Mouse (Mus musculus) bone marrow macrophage, adult 2 months (primary cell): ENCODE results near the gene Ext2. TPM values are rescaled to one million over a fixed set of nuclear protein-coding genes. Genes with fewer than 3 reads are reported as not detected.

Source experiments
- H3K27ac ChIP-seq: 2 replicates; pipeline ENCODE4 v1.5.1; 2012; ENCODE audit warnings: low read depth, low read length; ENCODE audit not compliant: insufficient read depth
- H3K4me1 ChIP-seq: 2 replicates; pipeline ENCODE4 v1.6.1; 2012; ENCODE audit warnings: low read length; ENCODE audit not compliant: control insufficient read depth, insufficient read depth
- H3K4me3 ChIP-seq: 2 replicates; pipeline ENCODE4 v1.5.1; 2012; ENCODE audit warnings: mild to moderate bottlenecking, low read length, moderate library complexity; ENCODE audit not compliant: insufficient read depth
- CTCF ChIP-seq: IDR thresholded peaks from 2 replicates; pipeline ENCODE4 v1.5.1; 2012; ENCODE audit warnings: low read depth, mild to moderate bottlenecking, low read length, moderate library complexity
- POLR2A ChIP-seq: IDR thresholded peaks from 2 replicates; pipeline ENCODE4 v1.6.1; 2012; ENCODE audit warnings: mild to moderate bottlenecking, low read depth, low read length, borderline replicate concordance
- polyA plus RNA-seq: library from polyadenylated mRNA; stranded (reverse); fragments of >200 nt; gene quantifications from 2 replicates; pipeline ENCODE4 v1.2.4, GENCODE M21; 2012; ENCODE audit not compliant: missing spikeins, insufficient read depth, insufficient read length

The Ext2 gene
- polyA plus RNA-seq, 1 experiment: 43.7 TPM

- TF ChIP-seq POLR2A (no peak), CTCF (no peak)
- H3K4me3 ChIP-seq: no peak overlapping the region
- no peaks in the 10 kb centered on the region; the same call in 1 of the 2 replicates for H3K4me1 ChIP-seq
- no peak overlapping the region for H3K27ac ChIP-seq
These were observed 119.1 kb downstream of the Ext2 start for GRCm38 (mm10) chr2:93702936-93703926.

GRCm38 (mm10) chr2:93699346-93699745 is 123.0 kb downstream of the Ext2 start:
- TF ChIP-seq CTCF (no peak), POLR2A (no peak)
- no peaks in the 10 kb centered on the region for H3K4me1 ChIP-seq
- H3K4me3 ChIP-seq: no peak overlapping the region
- no peak overlapping the region for H3K27ac ChIP-seq

DNA sequence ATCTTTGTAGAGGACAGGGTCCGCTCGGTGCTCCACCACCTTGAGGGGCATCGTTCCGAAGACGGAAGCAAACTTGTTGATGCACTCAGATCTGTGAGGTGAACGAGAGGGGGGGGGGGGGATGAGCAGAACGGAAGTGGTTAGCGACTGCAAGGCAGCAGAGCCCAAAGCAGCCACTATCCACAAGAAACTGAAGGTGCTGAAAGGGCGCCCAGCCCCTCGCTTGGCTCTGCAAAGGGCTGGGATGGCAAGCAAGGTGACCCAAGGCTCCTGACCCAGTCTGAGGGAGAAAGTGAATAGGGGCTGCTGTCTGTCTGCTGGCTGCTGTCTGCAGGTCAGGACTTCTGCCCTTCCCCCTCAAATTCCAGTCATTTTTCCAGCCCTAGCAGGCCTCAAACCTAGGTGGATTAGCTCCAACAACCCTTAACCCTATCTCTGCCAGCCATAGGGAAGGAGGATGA is 126.2 kb downstream of the Ext2 start:
- Histone ChIP-seq H3K4me1 (no peaks in the 10 kb centered on the region), H3K27ac (no peak overlapping the region), H3K4me3 (no peak overlapping the region)
- no peak for TF ChIP-seq CTCF
- TF ChIP-seq POLR2A: no peak

- TF ChIP-seq POLR2A (no peak), CTCF (no peak)
- Histone ChIP-seq H3K4me3 (no peak overlapping the region), H3K27ac (no peak overlapping the region), H3K4me1 (no peaks in the 10 kb centered on the region)
These were observed 129.3 kb downstream of the Ext2 start for GRCm38 (mm10) chr2:93693101-93693500.

DNA sequence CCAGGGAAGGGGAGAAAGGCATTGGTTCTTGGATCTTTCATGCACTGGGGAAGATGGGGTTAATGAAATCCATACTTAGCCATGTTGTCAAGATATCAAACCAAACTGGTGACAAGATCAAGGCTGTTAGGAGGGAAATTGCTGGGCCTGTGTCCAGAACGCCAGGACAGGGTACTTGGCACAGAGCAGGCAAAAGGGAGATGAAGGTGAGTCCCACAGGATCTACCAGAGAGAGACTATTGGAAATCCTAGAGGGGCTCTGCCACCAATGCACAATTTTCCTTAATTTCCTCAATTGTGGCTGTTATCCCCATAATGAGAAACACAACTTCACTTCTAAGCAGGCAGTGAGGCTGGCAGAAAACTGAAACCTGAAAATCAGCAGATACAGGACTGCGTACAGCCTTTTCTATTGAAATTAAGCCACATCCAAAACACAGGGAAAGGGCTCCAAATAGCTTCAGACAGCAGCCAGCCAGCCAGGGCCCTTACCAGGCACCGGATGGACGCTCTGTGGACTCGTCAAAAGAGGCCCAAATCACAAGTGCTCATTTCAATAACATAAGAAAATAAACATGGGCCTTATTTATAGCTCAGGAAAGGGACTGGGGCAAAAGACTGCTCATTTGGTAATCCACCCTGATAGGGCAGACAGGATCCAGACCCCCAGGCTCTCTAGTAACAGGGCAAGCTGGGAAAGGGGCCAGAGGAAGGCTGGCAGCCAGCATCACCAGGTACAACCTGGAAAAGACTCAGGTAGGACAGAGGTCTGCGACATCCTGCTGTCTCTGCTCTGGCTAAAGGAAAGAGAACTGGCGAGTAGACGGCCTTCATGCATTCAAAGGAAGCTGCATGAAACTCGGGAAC is 132.1 kb downstream of the Ext2 start:
- Histone ChIP-seq H3K4me1 (no peaks in the 10 kb centered on the region), H3K27ac (no peak overlapping the region), H3K4me3 (no peak overlapping the region)
- TF ChIP-seq CTCF (no peak), POLR2A (no peak)

- Histone ChIP-seq H3K4me3 (no peak overlapping the region), H3K4me1 (no peaks in the 10 kb centered on the region), H3K27ac (no peak overlapping the region)
- TF ChIP-seq POLR2A: no peak
- no peak for TF ChIP-seq CTCF
These were observed 138.7 kb downstream of the Ext2 start for GRCm38 (mm10) chr2:93683674-93684073.

- Histone ChIP-seq H3K4me3 (no peak overlapping the region), H3K4me1 (no peaks in the 10 kb centered on the region), H3K27ac (no peak overlapping the region)
- TF ChIP-seq POLR2A: no peak
- TF ChIP-seq CTCF: no peak
These were observed 139.7 kb downstream of the Ext2 start for GRCm38 (mm10) chr2:93682601-93683202.

DNA sequence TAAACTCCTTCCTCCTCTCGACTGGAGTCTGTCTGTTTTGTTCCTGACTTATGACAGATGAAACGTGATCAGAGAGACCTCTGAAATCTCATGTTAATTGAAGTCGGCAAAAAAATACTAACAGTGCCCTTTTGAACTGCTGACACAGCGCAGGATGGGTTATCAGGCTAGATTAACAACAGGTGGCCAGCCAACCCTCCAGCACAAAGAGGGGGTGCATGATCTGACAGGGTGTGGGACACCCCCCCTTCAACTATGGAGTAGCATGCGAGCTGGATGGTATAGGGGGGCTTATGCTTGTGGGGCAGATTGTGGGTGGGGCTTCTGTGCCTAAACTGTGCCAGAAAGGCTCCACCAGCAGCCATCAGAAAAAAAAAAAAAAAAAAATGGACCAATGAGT is 141.0 kb downstream of the Ext2 start:
- TF ChIP-seq POLR2A (no peak), CTCF (no peak)
- H3K27ac ChIP-seq: no peak overlapping the region
- H3K4me1 ChIP-seq: no peaks in the 10 kb centered on the region
- H3K4me3 ChIP-seq: no peak overlapping the region

- no peaks in the 10 kb centered on the region for H3K4me1 ChIP-seq
- no peak overlapping the region for H3K4me3 ChIP-seq
- TF ChIP-seq CTCF: no peak
- TF ChIP-seq POLR2A: no peak
- no peak overlapping the region for H3K27ac ChIP-seq
These were observed 145.1 kb downstream of the Ext2 start for GRCm38 (mm10) chr2:93677231-93677630.

- H3K27ac ChIP-seq: no peak overlapping the region
- no peak overlapping the region for H3K4me3 ChIP-seq
- TF ChIP-seq CTCF (no peak), POLR2A (no peak)
- no peaks in the 10 kb centered on the region for H3K4me1 ChIP-seq
These were observed 150.7 kb downstream of the Ext2 start for GRCm38 (mm10) chr2:93671573-93672184.
